Mouse (Mus musculus) myocyte (in vitro differentiated cells): Measurements from ENCODE around the gene Tff3. TPM values are rescaled to one million over a fixed set of nuclear protein-coding genes. Genes with fewer than 3 reads are reported as not detected.

Source experiments
- H3K27me3 ChIP-seq: one replicate; pipeline ENCODE4 v1.6.1; 2011; ENCODE audit not compliant: control insufficient read depth, insufficient read depth, insufficient read length
- H3K36me3 ChIP-seq: one replicate; pipeline ENCODE4 v1.6.1; 2011; ENCODE audit not compliant: control insufficient read depth, insufficient read depth
- H3K4me2 ChIP-seq: one replicate; pipeline ENCODE4 v1.6.1; 2011; ENCODE audit warnings: low read depth, control low read depth
- H3K4me3 ChIP-seq: one replicate; pipeline ENCODE4 v1.5.1; 2011; ENCODE audit warnings: mild to moderate bottlenecking, control low read depth, moderate library complexity
- H3K79me2 ChIP-seq: one replicate; pipeline ENCODE4 v1.6.1; 2011; ENCODE audit not compliant: control insufficient read depth, insufficient read depth
- H3ac ChIP-seq: one replicate; pipeline ENCODE4 v1.6.1; 2011; ENCODE audit not compliant: control insufficient read depth, insufficient read length
- CEBPB ChIP-seq: IDR thresholded peaks from 2 replicates; pipeline ENCODE4 v1.6.1; 2011; ENCODE audit warnings: mild to moderate bottlenecking, moderate library complexity; ENCODE audit not compliant: poor library complexity, insufficient read depth, severe bottlenecking
- E2F4 ChIP-seq: IDR thresholded peaks from one replicate; pipeline ENCODE4 v1.6.1; 2011; ENCODE audit warnings: mild to moderate bottlenecking, control low read depth, moderate library complexity; ENCODE audit not compliant: insufficient read depth
- MAX ChIP-seq: IDR thresholded peaks from one replicate; pipeline ENCODE4 v1.6.1; 2011; ENCODE audit warnings: low read depth, mild to moderate bottlenecking, control low read depth
- MYOD1 ChIP-seq, 3 experiments: IDR thresholded peaks; one replicate each; pipeline ENCODE4 v1.6.1; 2011; ENCODE audit warnings: control low read depth in 2 of 3, low read depth in 2 of 3, mild to moderate bottlenecking in 2 of 3, moderate library complexity in 1 of 3; ENCODE audit not compliant: insufficient read length in 2 of 3, control insufficient read depth in 1 of 3
- MYOG ChIP-seq, 3 experiments: IDR thresholded peaks; one replicate each; pipeline ENCODE4 v1.6.1; 2011; ENCODE audit warnings: control low read depth in 2 of 3, low read depth in 2 of 3, mild to moderate bottlenecking in 2 of 3; ENCODE audit not compliant: insufficient read length in 2 of 3, control insufficient read depth in 1 of 3, insufficient read depth in 1 of 3
- POLR2A ChIP-seq: IDR thresholded peaks from one replicate; pipeline ENCODE4 v1.6.1; 2011; ENCODE audit warnings: low read depth, mild to moderate bottlenecking, control low read depth, moderate library complexity; ENCODE audit not compliant: insufficient read length
- POLR2AphosphoS2 ChIP-seq: IDR thresholded peaks from one replicate; pipeline ENCODE4 v1.6.1; 2011; ENCODE audit warnings: low read depth, control low read depth; ENCODE audit not compliant: insufficient read length
- REST ChIP-seq: IDR thresholded peaks from one replicate; pipeline ENCODE4 v1.6.1; 2011; ENCODE audit warnings: mild to moderate bottlenecking, control low read depth, moderate library complexity; ENCODE audit not compliant: insufficient read depth, insufficient read length
- SRF ChIP-seq: IDR thresholded peaks from one replicate; pipeline ENCODE4 v1.6.1; 2011; ENCODE audit warnings: low read depth; ENCODE audit not compliant: control insufficient read depth, insufficient read length
- TCF12 ChIP-seq: IDR thresholded peaks from one replicate; pipeline ENCODE4 v1.6.1; 2011; ENCODE audit warnings: mild to moderate bottlenecking, control low read depth; ENCODE audit not compliant: poor library complexity, insufficient read depth, severe bottlenecking
- TCF3 ChIP-seq: IDR thresholded peaks from one replicate; pipeline ENCODE4 v1.6.1; 2011; ENCODE audit warnings: low read depth, control low read depth; ENCODE audit not compliant: insufficient read length
- USF1 ChIP-seq: IDR thresholded peaks from one replicate; pipeline ENCODE4 v1.6.1; 2011; ENCODE audit warnings: low read depth, mild to moderate bottlenecking, control low read depth, moderate library complexity
- polyA plus RNA-seq: library from polyadenylated mRNA; unstranded; fragments of >200 nt; fragmentation: generic; extraction: Trizol; gene quantifications from one replicate; pipeline ENCODE4 v1.2.1, GENCODE M21; 2012; ENCODE audit warnings: missing spikeins

Tff3 gene
- polyA plus RNA-seq, 1 experiment: not detected

- Histone ChIP-seq H3K4me3 (no peak overlapping the region), H3K36me3 (no peaks in the 10 kb centered on the region), H3K4me2 (no peak overlapping the region), H3K27me3 (no peaks in the 10 kb centered on the region), H3K79me2 (no peaks in the 10 kb centered on the region), H3ac (no peak overlapping the region)
- no peak for TF ChIP-seq POLR2AphosphoS2
- no peak for TF ChIP-seq MYOG (IDR thresholded peaks at IDR 0.05; ENCODE audit: control insufficient read depth in 1 of 3, insufficient read depth in 1 of 3, insufficient read length in 2 of 3, low read depth in 2 of 3)
- TF ChIP-seq E2F4: no peak
- no peak for TF ChIP-seq REST
- no peak for TF ChIP-seq POLR2A
- no peak for TF ChIP-seq USF1
- no peak for TF ChIP-seq TCF12
- TF ChIP-seq SRF: no peak
- no peak for TF ChIP-seq MAX
- TF ChIP-seq TCF3: no peak
- TF ChIP-seq MYOD1 (IDR thresholded peaks at IDR 0.05; ENCODE audit: control insufficient read depth in 1 of 3, insufficient read length in 2 of 3, low read depth in 2 of 3): no peak
Observed at GRCm38 (mm10) chr17:31103007-31103570, 26.4 kb downstream of the Tff3 start.

- Histone ChIP-seq H3K4me3 (no peak overlapping the region), H3ac (no peak overlapping the region), H3K27me3 (no peaks in the 10 kb centered on the region), H3K36me3 (no peaks in the 10 kb centered on the region), H3K79me2 (no peaks in the 10 kb centered on the region), H3K4me2 (no peak overlapping the region)
- no peak for TF ChIP-seq TCF3
- TF ChIP-seq POLR2AphosphoS2: no peak
- TF ChIP-seq TCF12: no peak
- TF ChIP-seq REST: no peak
- no peak for TF ChIP-seq SRF
- TF ChIP-seq E2F4: no peak
- no peak for TF ChIP-seq CEBPB
- TF ChIP-seq MAX: no peak
- TF ChIP-seq USF1: no peak
- TF ChIP-seq MYOG (IDR thresholded peaks at IDR 0.05; ENCODE audit: control insufficient read depth in 1 of 3, insufficient read depth in 1 of 3, insufficient read length in 2 of 3, low read depth in 2 of 3): no peak
- TF ChIP-seq MYOD1 (IDR thresholded peaks at IDR 0.05; ENCODE audit: control insufficient read depth in 1 of 3, insufficient read length in 2 of 3, low read depth in 2 of 3): no peak
- no peak for TF ChIP-seq POLR2A
Observed at GRCm38 (mm10) chr17:31098788-31099187, 30.7 kb downstream of the Tff3 start.

GRCm38 (mm10) chr17:31096893-31097292, 32.6 kb downstream of the Tff3 start:
- H3K27me3 ChIP-seq: no peaks in the 10 kb centered on the region
- H3K4me2 ChIP-seq: no peak overlapping the region
- no peaks in the 10 kb centered on the region for H3K79me2 ChIP-seq
- TF ChIP-seq SRF (no peak), REST (no peak), POLR2A (no peak), CEBPB (no peak), POLR2AphosphoS2 (no peak), MYOG (IDR thresholded peaks at IDR 0.05; ENCODE audit: control insufficient read depth in 1 of 3, insufficient read depth in 1 of 3, insufficient read length in 2 of 3, low read depth in 2 of 3) (no peak), TCF12 (no peak), E2F4 (no peak), TCF3 (no peak), USF1 (no peak), MYOD1 (IDR thresholded peaks at IDR 0.05; ENCODE audit: control insufficient read depth in 1 of 3, insufficient read length in 2 of 3, low read depth in 2 of 3) (no peak), MAX (no peak)
- no peaks in the 10 kb centered on the region for H3K36me3 ChIP-seq
- no peak overlapping the region for H3K4me3 ChIP-seq
- H3ac ChIP-seq: no peak overlapping the region

- Histone ChIP-seq H3K36me3 (no peaks in the 10 kb centered on the region), H3ac (no peak overlapping the region), H3K4me2 (no peak overlapping the region), H3K4me3 (no peak overlapping the region), H3K27me3 (no peaks in the 10 kb centered on the region), H3K79me2 (no peaks in the 10 kb centered on the region)
- TF ChIP-seq MYOD1 (IDR thresholded peaks at IDR 0.05; ENCODE audit: control insufficient read depth in 1 of 3, insufficient read length in 2 of 3, low read depth in 2 of 3) (no peak), E2F4 (no peak), REST (no peak), USF1 (no peak), CEBPB (no peak), TCF3 (no peak), POLR2AphosphoS2 (no peak), TCF12 (no peak), POLR2A (no peak)
Observed at GRCm38 (mm10) chr17:31095570-31095969, 33.9 kb downstream of the Tff3 start.

GRCm38 (mm10) chr17:31094781-31095180, 34.7 kb downstream of the Tff3 start:
- Histone ChIP-seq H3K4me3 (no peak overlapping the region), H3ac (no peak overlapping the region), H3K27me3 (no peaks in the 10 kb centered on the region), H3K4me2 (no peak overlapping the region), H3K79me2 (no peaks in the 10 kb centered on the region), H3K36me3 (no peaks in the 10 kb centered on the region)
- no peak for TF ChIP-seq MYOG (IDR thresholded peaks at IDR 0.05; ENCODE audit: control insufficient read depth in 1 of 3, insufficient read depth in 1 of 3, insufficient read length in 2 of 3, low read depth in 2 of 3)
- TF ChIP-seq SRF: no peak
- no peak for TF ChIP-seq POLR2AphosphoS2
